Mouse (Mus musculus) spleen, embryonic (tissue): ENCODE results near the gene Etnk1.
"Not testable (repeated sequence)": the region's sequence is repeated elsewhere in the genome, so short reads cannot be mapped to it uniquely, and the experiment has no call there.

Experiments used
- CTCF ChIA-PET: fragments of 350-600 bp; sonication (Branson Sonifier 250); formaldehyde crosslinking; loops from one replicate; lab custom pipeline; 2022; lab: Charles Lee

The Etnk1 gene

GRCm38 (mm10) chr6:143166452-143167357 lies at the start of gene Etnk1:
Gene Etnk1, plus strand, starts transcription at chr6:143167221.
- CTCF ChIA-PET, result no interaction called here

- CTCF ChIA-PET, result interaction anchor here (0.9 kb wide), 1 partner anchor 68 kb away, joined by 3 read pairs; no protein-coding TSS in a partner anchor
These were observed 47.7 kb upstream of the Etnk1 start for GRCm38 (mm10) chr6:143119325-143119724.

- CTCF ChIA-PET, result no interaction called here
These were observed 41.3 kb upstream of the Etnk1 start for GRCm38 (mm10) chr6:143125721-143126120.

- CTCF ChIA-PET, result interaction anchor here (0.6 kb wide), 1 partner anchor 19 kb away, joined by 10 read pairs; no protein-coding TSS in a partner anchor
These were observed 37.6 kb upstream of the Etnk1 start for GRCm38 (mm10) chr6:143129466-143129865.

GRCm38 (mm10) chr6:143129952-143130351 lies 37.1 kb upstream of the Etnk1 start:
- CTCF ChIA-PET, result interaction anchor here (0.9 kb wide), 1 partner anchor 15 kb away, joined by 3 read pairs; no protein-coding TSS in a partner anchor

- CTCF ChIA-PET, result interaction anchor here (0.9 kb wide), 1 partner anchor 14 kb away, joined by 3 read pairs; no protein-coding TSS in a partner anchor
These were observed 36.6 kb upstream of the Etnk1 start for GRCm38 (mm10) chr6:143130411-143130810.

GRCm38 (mm10) chr6:143131895-143132652 lies 34.9 kb upstream of the Etnk1 start:
- CTCF ChIA-PET, result interaction anchor here (0.7 kb wide), 1 partner anchor 16 kb away, joined by 6 read pairs; no protein-coding TSS in a partner anchor

- CTCF ChIA-PET, result no interaction called here
These were observed 33.9 kb upstream of the Etnk1 start for GRCm38 (mm10) chr6:143133150-143133549.

- CTCF ChIA-PET, result interaction anchor here (0.6 kb wide), 1 partner anchor 1408 kb away, joined by 5 read pairs; no protein-coding TSS in a partner anchor
These were observed 31.9 kb upstream of the Etnk1 start for GRCm38 (mm10) chr6:143135097-143135496.

GRCm38 (mm10) chr6:143136688-143137087 lies 30.3 kb upstream of the Etnk1 start:
- CTCF ChIA-PET, result no interaction called here

GRCm38 (mm10) chr6:143137341-143137740 lies 29.7 kb upstream of the Etnk1 start:
- CTCF ChIA-PET, result no interaction called here

GRCm38 (mm10) chr6:143139417-143139816 lies 27.6 kb upstream of the Etnk1 start:
- CTCF ChIA-PET, result no interaction called here

- CTCF ChIA-PET, result interaction anchor here (0.7 kb wide), 1 partner anchor 15 kb away, joined by 3 read pairs; no protein-coding TSS in a partner anchor
These were observed 26.1 kb upstream of the Etnk1 start for GRCm38 (mm10) chr6:143140884-143141283.

- CTCF ChIA-PET, result not testable (repeated sequence)
These were observed 25.1 kb upstream of the Etnk1 start for GRCm38 (mm10) chr6:143141624-143142592.

- CTCF ChIA-PET, result no interaction called here
These were observed 24.2 kb upstream of the Etnk1 start for GRCm38 (mm10) chr6:143142861-143143260.

- CTCF ChIA-PET, result interaction anchor here (1.4 kb wide), 1 partner anchor 51 kb away, joined by 5 read pairs; no protein-coding TSS in a partner anchor
These were observed 23.7 kb upstream of the Etnk1 start for GRCm38 (mm10) chr6:143143321-143143720.

GRCm38 (mm10) chr6:143143775-143144273 lies 23.2 kb upstream of the Etnk1 start:
- CTCF ChIA-PET, result interaction anchor here (1.4 kb wide), 1 partner anchor 50 kb away, joined by 5 read pairs; no protein-coding TSS in a partner anchor

GRCm38 (mm10) chr6:143144556-143144955 lies 22.5 kb upstream of the Etnk1 start:
- CTCF ChIA-PET, result interaction anchor here (1.1 to 1.4 kb wide), 2 partner anchors 14 to 50 kb away, joined by 3 to 5 read pairs; no protein-coding TSS in a partner anchor

GRCm38 (mm10) chr6:143145051-143145450 lies 22.0 kb upstream of the Etnk1 start:
- CTCF ChIA-PET, result interaction anchor here (1.1 kb wide), 1 partner anchor 15 kb away, joined by 3 read pairs; no protein-coding TSS in a partner anchor

GRCm38 (mm10) chr6:143146756-143147155 lies 20.3 kb upstream of the Etnk1 start:
- CTCF ChIA-PET, result interaction anchor here (1.0 to 1.1 kb wide), 2 partner anchors 21 to 69 kb away, joined by 3 read pairs; no protein-coding TSS in a partner anchor
